Mouse (Mus musculus) heart, postnatal 0 days (tissue): ENCODE results near the gene Foxi3.

ENCODE experiments used
- CTCF ChIP-seq: IDR thresholded peaks from 2 replicates; pipeline ENCODE4 v1.5.1; 2016; ENCODE audit warnings: antibody characterized with exemption, control low read depth, low read depth
- EP300 ChIP-seq: IDR thresholded peaks from 2 replicates; pipeline ENCODE4 v1.6.1; 2016; ENCODE audit warnings: antibody characterized with exemption, low read depth

- no peak for TF ChIP-seq EP300
- no peak for TF ChIP-seq CTCF
Observed at GRCm38 (mm10) chr6:70996123-70996723, 39.9 kb downstream of the Foxi3 start.
